Mouse (Mus musculus) heart, adult 11 months (tissue): ENCODE results near the gene Prrg1.
"Not testable (repeated sequence)": the region's sequence is repeated elsewhere in the genome, so short reads cannot be mapped to it uniquely, and the experiment has no call there.

Experiments used
- DNase-seq: peaks from one replicate; pipeline ENCODE4 v3.0.0; 2022

Gene Prrg1

DNA sequence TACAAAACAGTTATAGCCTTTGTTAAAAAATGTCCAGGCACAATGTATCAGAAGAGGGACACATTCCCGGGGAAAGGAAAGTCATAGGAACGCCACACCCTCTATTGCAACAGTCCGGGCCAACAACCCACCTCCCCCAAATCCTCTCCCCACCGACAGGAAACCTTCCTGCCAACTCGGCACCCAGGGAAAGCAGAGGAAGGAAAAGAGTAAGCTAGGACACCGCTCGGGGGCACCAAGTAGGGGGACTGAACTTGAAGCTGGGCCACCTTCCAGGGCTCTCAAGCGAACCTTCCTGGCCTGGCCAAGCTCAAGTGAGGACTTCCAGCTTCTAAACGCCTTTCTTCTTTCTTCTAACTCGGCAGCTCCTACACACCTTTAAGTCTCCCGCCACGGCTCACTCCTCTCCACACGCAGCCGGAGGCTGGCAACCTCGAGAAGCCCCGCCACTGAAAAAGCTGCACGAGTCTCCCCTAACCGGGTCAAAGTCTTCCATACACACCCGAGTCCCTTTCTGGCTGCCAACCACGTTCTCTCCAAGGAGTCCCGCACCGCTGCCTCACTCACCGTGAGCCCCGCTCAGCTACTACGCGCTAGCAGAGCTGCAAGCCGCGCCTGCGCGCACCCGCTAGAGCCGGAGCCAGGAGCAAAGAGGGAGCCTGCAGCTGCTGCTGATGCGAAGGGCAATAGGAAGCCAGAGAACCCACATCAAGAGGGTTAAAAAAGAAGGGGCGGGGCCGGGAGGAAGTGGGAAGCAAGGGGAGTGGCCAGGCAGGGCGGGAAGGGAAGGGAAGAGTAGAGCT, at the start of gene Prrg1:
Gene Prrg1, minus strand, starts transcription at position 695 of the 803 bp plus-strand sequence.
- peak; percentile 99 for DNase-seq

DNA sequence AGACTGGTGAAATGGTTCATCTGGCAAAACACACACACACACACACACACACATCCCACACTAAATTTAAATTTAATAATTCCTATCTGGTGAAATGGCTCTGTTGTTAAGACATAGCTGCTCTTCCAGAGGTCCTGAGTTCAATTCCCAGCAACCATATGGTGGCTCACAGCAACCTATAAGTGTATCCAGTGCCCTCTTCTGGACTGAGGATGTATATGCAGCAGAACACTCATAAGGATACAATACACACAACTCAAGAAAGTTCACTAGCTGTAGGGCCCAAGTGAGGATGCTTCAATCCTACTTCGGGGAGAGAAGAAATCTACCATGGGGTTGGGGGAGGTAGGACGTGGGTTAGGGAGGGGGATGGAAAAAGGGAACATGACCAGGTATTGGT, 22.1 kb upstream of the Prrg1 start:
- DNase-seq, result no peak

GRCm38 (mm10) chrX:78593138-78593537, 9.4 kb upstream of the Prrg1 start:
- DNase-seq, result no peak

- peak; percentile 97 for DNase-seq
Observed at GRCm38 (mm10) chrX:78582854-78583201, 868 bp downstream of the Prrg1 start.

DNA sequence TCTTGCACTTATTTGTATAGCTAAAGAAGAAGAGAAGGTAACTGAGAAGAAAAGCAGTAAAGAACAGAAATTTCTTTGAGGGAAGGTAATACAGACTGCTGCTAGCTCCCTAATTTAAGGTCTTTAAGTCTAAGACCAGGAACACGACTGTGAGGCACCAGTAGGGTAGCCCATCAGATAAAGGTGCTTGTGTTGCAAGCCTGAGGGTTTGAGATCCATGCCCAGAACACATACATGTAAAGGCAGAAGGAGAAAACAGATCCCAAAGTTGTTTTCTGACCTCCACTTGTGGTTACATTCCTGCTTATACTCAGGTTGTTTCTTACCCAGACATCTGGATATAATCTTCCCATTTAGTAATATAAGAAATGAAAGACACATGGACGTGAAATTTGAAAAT, 20.2 kb downstream of the Prrg1 start:
- no peak for DNase-seq

DNA sequence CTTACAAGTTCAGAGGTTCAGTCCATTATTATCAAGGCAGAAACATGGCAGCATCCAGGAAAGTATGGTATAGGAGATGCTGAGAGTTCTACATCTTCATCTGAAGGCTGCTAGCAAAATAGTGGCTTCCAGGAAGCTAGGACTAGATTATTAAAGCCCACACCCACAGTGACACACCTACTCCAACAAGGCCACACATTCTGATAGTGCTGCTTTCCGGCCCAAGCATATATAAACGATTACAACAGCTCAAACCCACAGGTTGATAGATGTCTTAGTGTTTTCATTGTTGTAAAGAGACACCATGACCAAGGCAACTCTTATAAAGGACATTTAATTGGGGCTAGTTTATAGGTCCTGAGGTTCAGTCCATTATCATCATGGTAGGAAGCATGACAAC, 30.3 kb downstream of the Prrg1 start:
- no peak for DNase-seq

GRCm38 (mm10) chrX:78552704-78553103, 31.0 kb downstream of the Prrg1 start:
- DNase-seq, result no peak

DNA sequence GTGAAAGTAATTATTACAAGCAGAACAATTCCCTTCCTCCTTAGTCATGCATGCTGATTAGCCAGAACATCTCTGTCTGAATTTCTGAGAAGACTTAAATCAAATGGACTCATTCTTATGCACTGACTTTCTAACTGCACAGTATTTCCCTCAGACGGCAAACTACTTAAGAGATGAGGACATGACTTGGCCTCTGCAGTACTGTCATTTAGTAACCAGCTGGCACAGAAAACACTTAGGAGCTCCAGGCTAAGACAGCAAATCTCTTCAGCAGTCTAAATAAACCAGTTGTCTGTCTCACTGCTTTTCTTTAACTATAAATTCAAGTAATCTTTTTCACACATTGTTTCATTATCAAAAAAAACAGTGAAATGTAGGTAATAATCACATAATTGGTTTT, 36.0 kb downstream of the Prrg1 start:
- no peak for DNase-seq

DNA sequence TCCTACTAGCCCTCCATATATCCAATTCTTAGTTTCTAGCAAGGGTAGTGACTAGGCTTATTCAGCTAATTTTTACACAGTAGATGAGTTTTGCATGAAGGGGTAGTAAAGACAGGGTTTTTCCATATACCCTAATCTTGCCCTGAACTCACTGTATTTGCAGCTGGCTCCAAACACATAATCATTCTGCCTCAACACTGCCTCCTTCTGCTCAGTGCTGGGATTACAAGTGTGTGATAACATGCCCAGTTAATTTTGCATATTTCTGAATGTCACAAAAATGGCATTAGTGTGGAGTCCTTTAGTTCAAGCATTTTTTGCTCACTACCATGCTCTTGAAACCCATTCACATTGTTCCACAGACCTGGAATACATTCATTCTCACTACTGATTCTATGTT, 44.0 kb downstream of the Prrg1 start:
- no peak for DNase-seq

DNA sequence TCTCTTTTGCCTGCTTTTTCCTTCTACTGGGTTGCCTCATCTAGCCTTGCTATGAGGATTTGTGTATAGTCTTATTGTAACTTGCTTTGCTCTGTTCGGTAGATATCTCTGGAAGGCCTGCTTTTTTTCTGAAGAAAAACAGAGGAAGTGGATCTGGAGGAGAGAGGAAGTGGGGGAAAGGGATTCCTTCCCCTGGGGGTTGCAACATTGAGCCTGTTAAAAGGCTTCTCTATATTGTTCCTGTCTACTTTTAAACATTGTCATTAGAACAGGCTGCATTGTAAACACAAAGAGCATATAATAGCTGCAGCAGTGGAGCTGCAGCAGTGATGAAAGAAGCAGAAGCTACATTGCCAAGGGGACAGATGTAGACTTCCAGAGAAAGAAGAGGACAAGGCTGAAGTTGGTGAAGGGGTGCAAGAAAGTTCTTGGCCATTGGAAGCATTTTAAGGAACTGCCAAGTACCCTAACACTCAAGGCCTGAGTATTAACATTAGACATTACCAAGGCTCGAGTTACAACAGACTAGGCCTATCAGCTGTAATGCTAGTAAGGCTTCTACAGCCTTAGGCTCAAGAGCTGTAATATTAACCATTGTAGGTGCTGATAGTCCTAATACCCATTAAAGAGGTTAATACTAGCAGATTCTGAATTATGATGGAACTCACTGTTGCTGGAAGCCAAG, 44.9 kb downstream of the Prrg1 start:
- peak; percentile 49 for DNase-seq

GRCm38 (mm10) chrX:78518301-78518700, 65.4 kb downstream of the Prrg1 start:
- DNase-seq, result no peak

DNA sequence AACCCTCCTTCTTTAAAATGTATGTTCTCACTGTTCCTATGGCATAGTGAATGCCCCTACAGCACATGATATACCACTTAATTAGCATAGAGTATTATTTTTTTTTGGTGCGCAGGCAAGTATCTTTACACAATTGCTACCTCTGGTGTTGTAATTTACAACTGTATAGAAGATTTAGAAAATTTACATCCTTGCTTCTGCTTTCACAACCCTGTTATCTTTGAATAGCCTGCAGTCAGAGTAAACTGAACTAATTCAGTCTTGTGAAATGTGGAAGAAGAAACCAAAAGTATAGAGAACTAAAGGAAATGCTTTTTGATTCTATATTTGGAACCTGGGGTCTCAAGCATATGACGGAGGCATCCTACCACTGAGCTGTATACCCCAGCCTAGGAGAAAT, 100.7 kb downstream of the Prrg1 start:
- no peak for DNase-seq

DNA sequence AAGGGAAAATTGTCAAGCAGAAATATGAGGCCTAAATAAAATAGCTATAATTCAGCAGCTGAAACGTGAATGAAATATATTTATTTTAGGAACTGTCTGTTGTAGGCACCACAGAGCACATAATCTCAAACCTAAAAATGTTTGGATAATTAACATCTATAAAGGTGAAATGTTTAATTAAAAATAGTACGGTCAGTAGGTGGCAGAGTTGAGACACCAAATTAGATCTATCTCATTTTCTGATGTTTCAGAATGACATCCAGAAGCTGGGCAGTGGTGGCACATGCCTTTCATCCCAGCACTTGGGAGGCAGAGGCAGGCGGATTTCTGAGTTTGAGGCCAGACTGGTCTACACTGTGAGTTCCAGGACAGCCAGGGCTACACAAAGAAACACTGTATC, 104.0 kb downstream of the Prrg1 start:
- no peak for DNase-seq

DNA sequence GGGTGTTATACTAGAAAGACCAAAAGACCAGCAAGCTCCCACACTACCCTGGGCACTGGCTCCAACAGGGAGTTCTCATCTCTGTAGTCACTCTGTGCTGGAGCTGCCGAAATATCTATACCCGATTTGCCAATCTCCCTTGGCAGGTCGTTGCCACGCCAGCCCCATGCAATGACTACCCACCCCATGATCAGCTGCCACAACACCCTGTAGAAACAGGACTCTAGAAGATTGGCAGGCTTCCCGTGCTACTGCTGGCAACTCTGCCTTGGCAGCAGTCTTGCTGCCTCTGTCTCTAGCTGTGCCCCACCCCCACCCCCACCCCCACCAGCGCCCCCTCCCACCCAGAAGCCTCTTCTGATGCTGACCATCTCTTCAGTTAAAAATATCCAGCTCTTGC, 149.3 kb downstream of the Prrg1 start:
- peak; percentile 85 for DNase-seq

DNA sequence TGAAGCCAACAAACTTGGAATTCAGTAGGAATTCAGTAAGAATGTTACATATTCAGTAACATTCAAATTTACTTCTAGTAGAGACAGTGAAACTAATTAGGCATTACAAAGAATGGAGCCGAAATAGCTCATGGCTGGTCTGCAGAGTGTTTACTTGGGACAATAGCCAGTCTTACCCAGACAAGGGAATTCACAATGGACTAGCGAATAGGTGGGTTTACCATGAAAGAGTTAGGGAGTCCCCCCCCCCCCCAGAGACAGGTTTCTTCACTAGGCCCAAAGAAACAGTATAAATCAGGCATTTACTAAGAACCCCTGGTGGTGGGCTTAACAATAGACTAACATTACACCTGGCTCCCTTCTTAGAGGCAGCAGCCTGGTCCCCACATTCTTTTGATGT, 180.3 kb downstream of the Prrg1 start:
- DNase-seq, result not testable (repeated sequence)
